Mouse (Mus musculus) mesoderm, embryonic 11.5 days (tissue): ENCODE data around the gene Msi2.

Source experiments
- DNase-seq: peaks from one replicate; pipeline ENCODE4 v3.0.0-alpha.2; 2012; ENCODE audit warnings: low read depth, low spot score

The Msi2 gene

GRCm38 (mm10) chr11:88614527-88615305 is 103.6 kb downstream of the Msi2 start:
- no peak for DNase-seq

GRCm38 (mm10) chr11:88613771-88614526 is 104.4 kb downstream of the Msi2 start:
- DNase-seq = no peak

GRCm38 (mm10) chr11:88613008-88613407 is 105.3 kb downstream of the Msi2 start:
- DNase-seq = no peak

- no peak for DNase-seq
Measured at GRCm38 (mm10) chr11:88612141-88612540, 106.2 kb downstream of the Msi2 start.

- no peak for DNase-seq
Measured at GRCm38 (mm10) chr11:88610809-88611208, 107.5 kb downstream of the Msi2 start.

- DNase-seq = no peak
Measured at GRCm38 (mm10) chr11:88610112-88610511, 108.2 kb downstream of the Msi2 start.

GRCm38 (mm10) chr11:88608584-88608983 is 109.7 kb downstream of the Msi2 start:
- no peak for DNase-seq

GRCm38 (mm10) chr11:88607725-88608383 is 110.5 kb downstream of the Msi2 start:
- no peak for DNase-seq

GRCm38 (mm10) chr11:88605771-88606170 is 112.5 kb downstream of the Msi2 start:
- no peak for DNase-seq

- DNase-seq = peak; percentile 75
Measured at GRCm38 (mm10) chr11:88605098-88605525, 113.2 kb downstream of the Msi2 start.

GRCm38 (mm10) chr11:88604635-88605034 is 113.7 kb downstream of the Msi2 start:
- no peak for DNase-seq

- no peak for DNase-seq
Measured at GRCm38 (mm10) chr11:88603366-88603765, 114.9 kb downstream of the Msi2 start.

- DNase-seq = no peak
Measured at GRCm38 (mm10) chr11:88602471-88603120, 115.7 kb downstream of the Msi2 start.

- DNase-seq = no peak
Measured at GRCm38 (mm10) chr11:88600194-88600593, 118.1 kb downstream of the Msi2 start.

GRCm38 (mm10) chr11:88599332-88600130 is 118.8 kb downstream of the Msi2 start:
- no peak for DNase-seq

GRCm38 (mm10) chr11:88598848-88599175 is 119.5 kb downstream of the Msi2 start:
- DNase-seq = no peak

- no peak for DNase-seq
Measured at GRCm38 (mm10) chr11:88598150-88598847, 120.0 kb downstream of the Msi2 start.

GRCm38 (mm10) chr11:88595616-88596015 is 122.7 kb downstream of the Msi2 start:
- no peak for DNase-seq

- DNase-seq = no peak
Measured at GRCm38 (mm10) chr11:88594804-88595611, 123.3 kb downstream of the Msi2 start.

GRCm38 (mm10) chr11:88594010-88594409 is 124.3 kb downstream of the Msi2 start:
- DNase-seq = peak; percentile 84
